Mouse (Mus musculus): ENCODE data around the gene St6galnac4. TPM values are rescaled to one million over a fixed set of nuclear protein-coding genes. Genes with fewer than 3 reads are reported as not detected.

Gene St6galnac4
- polyA plus RNA-seq, 1 experiment = 34.4 TPM

DNA sequence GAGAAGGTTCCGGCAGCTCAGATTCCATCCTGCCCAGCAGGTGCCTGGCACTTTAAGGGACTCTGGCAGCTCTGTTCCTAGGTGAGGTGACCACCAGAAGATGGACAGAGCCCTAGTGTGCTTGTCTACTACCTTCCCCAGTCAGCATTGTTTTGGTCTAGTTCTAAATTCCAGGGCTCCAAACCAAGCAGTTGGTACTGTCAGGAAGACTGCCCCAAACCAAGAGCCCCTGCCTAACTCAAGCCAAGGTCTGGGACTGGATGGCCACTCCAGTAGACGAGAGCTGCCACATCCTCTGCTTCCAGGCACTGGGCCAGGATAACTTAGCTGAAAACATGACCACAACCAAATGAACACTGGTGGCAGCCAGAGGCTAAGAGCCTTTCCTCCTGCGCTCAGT lies 18.0 kb upstream of the St6galnac4 start:
- no peak for DNase-seq (ENCODE audit: extremely low spot score in 1 of 2, low spot score in 1 of 2)

DNA sequence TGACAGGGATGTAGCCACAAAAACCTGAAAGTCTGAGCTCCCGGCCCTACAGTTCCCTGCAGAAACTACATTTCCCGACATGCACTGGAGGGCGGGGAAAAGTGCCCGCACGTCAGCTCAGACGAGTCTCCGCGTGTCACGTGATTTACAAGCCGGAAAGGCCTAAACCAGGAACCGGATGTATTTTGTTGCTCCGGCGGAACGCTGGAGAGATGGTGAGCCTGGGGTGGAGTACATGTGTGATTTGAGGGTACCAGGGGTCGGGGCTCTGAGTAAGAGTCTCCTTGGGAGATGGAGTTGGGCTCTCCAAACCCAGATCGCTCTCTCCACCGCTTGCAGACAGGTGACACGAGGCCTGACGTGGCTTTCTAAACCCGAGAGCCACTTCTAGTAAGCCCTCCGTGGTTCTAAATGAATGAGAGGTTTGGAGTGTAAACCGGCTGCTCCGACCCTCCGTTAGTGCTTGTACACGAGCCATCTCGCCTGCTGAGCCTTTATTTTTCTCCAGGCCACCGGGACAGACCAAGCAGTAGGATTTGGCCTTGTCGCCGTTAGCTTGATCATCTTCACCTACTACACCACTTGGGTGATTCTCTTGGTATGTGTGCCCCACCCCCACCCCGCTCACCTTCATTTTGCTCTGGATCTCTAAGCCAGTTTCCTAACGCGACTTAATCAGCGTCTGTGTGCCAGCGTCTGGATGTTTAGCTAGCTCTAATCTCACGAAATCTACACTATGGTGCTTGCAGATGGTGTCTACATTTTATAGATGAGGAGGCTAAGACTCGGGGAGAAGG lies 16.0 kb upstream of the St6galnac4 start, which contains the start of gene Dpm2:
TSS of gene Dpm2 (plus strand) at position 161 of the 797 bp plus-strand sequence.
- DNase-seq (ENCODE audit: extremely low spot score in 1 of 2, low spot score in 1 of 2) = peak; percentile 91 to 96

GRCm38 (mm10) chr2:32572196-32572595 lies 14.7 kb upstream of the St6galnac4 start:
- no peak for DNase-seq (ENCODE audit: extremely low spot score in 1 of 2, low spot score in 1 of 2)

DNA sequence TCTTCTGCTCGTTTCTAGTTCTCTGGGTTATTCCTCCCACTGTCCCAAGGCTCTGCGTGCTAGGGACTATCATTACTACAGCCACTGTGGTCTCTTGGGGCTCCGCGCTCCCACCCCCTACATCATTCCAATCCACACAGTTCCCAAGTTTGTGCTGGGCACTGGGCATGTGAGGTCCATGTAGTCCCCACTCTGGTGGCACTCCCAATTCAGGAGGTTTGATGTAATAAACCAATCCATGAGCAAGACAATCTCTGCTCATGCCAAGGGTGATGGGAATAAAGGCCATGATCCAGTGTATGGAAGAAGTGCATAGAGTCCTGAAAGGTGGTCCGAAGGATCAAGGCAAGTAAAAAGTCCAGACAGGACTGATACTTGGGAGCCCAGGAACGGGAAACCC lies 12.4 kb upstream of the St6galnac4 start, which contains the start of gene Pip5kl1:
TSS of gene Pip5kl1 (plus strand) at position 301 of the 400 bp plus-strand sequence.
- no peak for DNase-seq (ENCODE audit: extremely low spot score in 1 of 2, low spot score in 1 of 2)

DNA sequence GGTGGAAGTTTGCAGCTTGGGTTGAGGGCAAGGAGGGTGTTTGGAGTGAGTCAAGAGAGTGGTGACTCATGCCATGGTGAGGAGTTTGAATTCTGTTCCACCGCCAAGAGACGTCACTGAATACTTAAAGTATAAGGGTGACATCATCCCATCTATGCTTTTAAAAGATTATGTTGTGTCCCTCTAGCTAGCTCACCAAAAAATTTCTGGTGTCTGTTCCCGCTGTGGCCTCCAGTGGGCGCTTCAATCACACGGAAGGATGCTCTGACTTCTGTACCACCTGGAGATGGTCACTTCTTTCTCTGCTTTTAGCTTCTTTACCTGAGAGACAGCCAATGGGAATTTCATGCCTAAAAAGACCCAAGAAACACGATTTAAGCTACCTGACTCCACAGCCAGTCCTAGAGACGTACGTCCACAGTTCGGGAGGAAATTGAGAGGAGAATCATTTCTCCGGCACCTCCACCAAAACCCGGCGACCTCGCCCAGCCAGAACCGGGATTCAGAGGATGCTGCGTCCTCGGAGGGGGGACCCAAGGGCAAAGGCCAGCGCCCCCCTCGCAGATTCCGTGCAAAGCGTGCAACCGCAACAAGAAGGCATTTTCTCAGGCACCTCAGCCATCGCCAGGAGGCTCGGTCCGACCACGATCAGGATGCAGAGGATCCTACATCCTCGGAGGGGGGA lies 11.9 kb upstream of the St6galnac4 start:
- peak; percentile 70 to 94 for DNase-seq (ENCODE audit: extremely low spot score in 1 of 2, low spot score in 1 of 2)

- DNase-seq (ENCODE audit: extremely low spot score in 1 of 2, low spot score in 1 of 2) = peak; percentile 55 to 84
Observed at GRCm38 (mm10) chr2:32575586-32576160, 11.2 kb upstream of the St6galnac4 start, which contains the start of gene 9430097D07Rik. Gene 9430097D07Rik, minus strand, starts transcription at chr2:32575684.

- no peak for DNase-seq (ENCODE audit: extremely low spot score in 1 of 2, low spot score in 1 of 2)
Observed at GRCm38 (mm10) chr2:32576532-32576931, 10.4 kb upstream of the St6galnac4 start.

DNA sequence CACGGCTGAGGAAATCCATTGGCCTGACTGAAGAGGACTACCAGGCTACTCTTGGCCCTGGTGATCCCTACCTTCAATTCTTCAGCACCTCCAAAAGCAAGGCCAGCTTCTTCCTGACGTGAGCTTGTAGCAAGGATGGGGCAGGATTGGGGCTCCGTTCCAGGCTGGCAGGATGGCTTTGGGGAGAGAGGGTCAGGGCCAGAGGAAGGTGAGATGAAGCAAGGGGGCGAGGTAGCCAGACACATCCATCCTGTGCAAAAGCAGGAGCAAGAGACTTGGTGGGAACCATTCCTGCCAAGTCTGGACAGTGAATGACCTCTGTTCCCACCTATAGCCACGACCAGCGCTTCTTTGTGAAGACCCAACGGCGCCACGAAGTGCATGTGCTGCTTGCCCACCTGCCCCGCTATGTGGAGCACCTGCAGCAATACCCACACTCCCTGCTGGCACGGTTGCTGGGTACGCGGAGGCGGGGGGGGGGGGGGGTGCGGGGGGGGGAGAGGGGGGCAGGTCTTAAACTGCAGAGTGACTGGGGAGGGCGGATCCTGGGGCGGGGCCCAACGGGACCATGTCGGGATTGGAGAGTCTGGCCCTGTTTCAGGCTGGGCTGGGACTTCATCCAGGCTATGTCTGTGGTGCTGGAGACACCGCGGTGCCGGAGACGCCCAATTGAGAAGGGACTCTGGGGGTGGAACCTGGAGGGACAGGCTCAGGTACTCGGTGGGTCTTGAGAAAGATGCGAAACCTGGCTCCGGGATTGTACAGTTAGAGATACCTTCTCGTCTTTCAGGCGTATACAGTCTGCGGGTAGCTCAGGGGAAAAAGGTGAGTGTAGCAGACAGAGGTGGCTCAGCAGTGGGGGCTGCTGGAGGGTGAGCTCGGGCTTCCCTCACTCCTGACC lies 8.5 kb upstream of the St6galnac4 start:
- DNase-seq (ENCODE audit: extremely low spot score in 1 of 2, low spot score in 1 of 2) = peak in 1 of 2 experiments; percentile 62

DNA sequence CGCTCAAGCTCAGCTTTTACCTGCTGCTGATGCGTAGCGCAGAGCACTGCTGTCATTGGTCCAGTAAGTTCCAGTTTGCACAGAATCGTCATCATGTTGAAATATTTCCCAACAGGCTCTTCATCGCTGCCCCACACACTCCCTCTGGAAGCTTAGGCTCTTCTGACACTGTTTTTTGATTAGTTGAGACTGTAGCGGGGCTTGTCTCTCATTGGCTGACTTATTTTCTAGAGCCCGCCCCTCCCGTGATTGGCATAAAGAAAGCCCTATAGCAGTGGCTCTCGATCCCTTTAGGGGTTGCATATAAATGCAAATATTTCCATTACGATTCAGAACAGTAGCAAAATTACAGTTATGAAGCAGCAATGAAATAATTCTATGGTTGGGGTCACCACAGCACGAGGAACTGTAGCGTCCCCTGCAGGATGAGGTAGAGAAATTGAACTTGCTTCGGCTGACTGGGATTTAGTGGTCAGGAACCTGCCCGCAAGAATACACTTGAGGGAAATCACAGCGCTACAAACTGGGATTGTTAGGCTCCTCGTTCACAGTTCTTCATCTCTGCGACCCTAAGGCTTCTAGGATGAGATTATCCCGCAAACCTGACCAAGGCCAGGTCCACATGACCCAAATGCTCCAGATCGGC lies 5.3 kb upstream of the St6galnac4 start:
- DNase-seq (ENCODE audit: extremely low spot score in 1 of 2, low spot score in 1 of 2) = peak; percentile 71 to 90

- peak; percentile 86 to 96 for DNase-seq (ENCODE audit: extremely low spot score in 1 of 2, low spot score in 1 of 2)
Observed at GRCm38 (mm10) chr2:32582830-32583799, 3.8 kb upstream of the St6galnac4 start.

DNA sequence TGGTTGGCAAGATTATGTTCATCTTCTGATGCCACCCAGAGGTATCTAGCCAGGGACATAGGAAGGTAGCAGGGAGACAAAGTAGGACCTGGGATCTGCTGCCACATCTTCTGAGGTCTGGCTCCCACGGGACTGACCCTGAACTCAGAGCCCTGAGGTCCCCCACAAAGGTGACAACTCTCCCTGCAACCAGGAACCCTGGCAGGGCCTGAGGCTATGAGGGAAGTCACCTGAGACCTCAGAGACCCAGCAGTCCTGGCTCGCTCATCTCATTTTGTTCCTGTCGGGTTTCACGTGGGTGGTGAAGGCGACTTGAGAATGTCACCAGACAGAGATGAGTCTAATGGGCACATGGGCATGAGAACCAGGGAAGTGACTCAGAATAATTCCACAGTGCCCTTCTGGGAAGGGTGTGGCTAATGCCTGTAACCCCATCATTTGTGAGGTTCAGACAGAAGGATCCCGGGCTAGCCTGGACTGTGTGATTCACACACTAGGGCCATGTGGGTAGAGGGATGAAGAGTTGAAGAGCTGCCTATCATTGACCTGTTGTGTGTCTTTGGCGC lies 1.7 kb upstream of the St6galnac4 start:
- no peak for DNase-seq (ENCODE audit: extremely low spot score in 1 of 2, low spot score in 1 of 2)

DNA sequence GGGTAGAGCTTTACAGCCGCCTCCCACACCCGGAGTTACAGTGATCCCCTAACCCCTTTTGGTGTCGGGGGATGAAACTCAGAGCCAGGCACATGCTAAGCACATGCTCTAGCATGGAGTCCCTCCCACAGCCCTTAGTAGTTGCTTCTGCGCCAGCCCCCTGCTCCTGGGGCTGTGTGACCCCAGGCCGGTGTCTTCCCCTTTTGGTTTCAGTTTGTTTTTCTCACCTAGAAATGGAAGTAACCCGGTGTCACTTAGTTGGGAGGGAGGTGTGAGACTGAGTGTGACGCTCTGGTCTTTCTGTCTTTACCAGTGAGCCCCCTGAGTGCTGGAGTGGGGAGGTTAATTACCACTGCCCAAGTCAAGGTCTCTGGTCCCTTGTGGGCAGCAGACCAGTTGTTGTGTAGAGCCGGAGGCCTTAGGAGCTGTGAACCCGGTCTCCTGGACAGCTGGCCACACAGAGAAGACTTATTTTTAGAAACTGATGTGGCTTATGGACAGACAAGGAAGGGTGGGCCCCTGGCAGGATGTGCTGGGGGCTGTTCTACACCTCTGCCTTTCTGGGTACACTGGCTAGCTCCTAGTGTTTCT lies 931 bp downstream of the St6galnac4 start:
- no peak for DNase-seq (ENCODE audit: extremely low spot score in 1 of 2, low spot score in 1 of 2)

GRCm38 (mm10) chr2:32589213-32589795 lies 2.4 kb downstream of the St6galnac4 start:
- peak in 1 of 2 experiments; percentile 79 for DNase-seq (ENCODE audit: extremely low spot score in 1 of 2, low spot score in 1 of 2)

- no peak for DNase-seq (ENCODE audit: extremely low spot score in 1 of 2, low spot score in 1 of 2)
Observed at GRCm38 (mm10) chr2:32590224-32590623, 3.3 kb downstream of the St6galnac4 start.

GRCm38 (mm10) chr2:32591249-32591648 lies 4.4 kb downstream of the St6galnac4 start:
- DNase-seq (ENCODE audit: extremely low spot score in 1 of 2, low spot score in 1 of 2) = no peak

DNA sequence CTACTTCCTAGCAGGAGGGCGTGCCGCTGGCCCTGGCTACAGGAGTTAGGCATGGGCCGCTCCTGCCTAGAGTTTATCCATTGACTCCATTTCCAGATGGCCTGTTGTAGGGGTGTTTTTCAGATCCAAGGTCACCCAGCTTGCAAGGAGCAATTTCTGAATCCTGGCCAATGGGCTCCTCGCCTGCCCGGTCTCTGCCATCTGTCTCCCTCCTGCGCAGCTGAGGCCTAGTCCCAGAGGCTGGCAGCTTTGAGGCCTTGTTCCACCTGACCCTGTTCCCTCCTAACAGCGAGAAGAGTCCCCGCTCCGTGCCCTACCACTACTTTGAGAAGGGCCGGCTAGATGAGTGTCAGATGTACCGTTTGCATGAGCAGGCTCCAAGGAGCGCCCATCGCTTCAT lies 9.8 kb downstream of the St6galnac4 start:
- DNase-seq (ENCODE audit: extremely low spot score in 1 of 2, low spot score in 1 of 2) = no peak

DNA sequence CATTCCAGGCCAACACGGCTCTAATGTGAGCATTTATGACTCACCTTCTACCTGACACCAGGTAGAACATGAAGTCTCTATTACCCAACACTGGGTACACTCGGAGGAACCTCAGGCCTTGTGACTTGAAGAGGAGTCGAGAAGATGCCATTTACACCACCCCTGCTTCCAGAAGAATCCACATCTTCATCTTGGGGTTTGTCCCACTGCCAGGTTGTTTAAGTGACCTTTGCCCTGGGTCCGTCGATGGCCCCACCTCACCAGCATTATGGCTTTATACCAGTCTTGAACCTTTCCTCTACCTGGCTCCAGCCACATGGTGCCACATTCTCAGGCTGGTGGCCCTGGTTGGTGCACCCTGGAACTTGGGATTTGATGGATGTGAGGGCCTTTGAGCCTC lies 10.4 kb downstream of the St6galnac4 start:
- no peak for DNase-seq (ENCODE audit: extremely low spot score in 1 of 2, low spot score in 1 of 2)

DNA sequence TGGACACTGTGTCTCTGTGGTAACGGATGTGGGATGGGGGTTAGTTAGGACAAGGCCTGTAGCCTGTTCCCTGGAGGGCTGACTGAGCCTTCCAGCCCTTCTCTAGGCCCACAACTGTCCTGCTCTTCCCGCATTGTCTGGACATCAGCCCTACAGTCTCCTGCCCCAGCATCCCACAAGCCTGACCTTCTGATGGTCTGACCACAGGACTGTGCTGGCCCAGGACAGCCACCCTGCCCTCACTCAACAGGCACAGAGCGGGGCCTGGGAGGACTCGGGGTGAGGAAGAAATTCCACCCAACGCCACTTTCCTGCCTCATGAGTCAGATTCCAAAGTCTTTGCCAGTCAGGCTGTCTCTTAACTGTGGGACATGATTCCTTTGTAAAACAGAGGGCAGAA lies 10.8 kb downstream of the St6galnac4 start:
- no peak for DNase-seq (ENCODE audit: extremely low spot score in 1 of 2, low spot score in 1 of 2)
